Mouse (Mus musculus) lung, embryonic 15.5 days (tissue): ENCODE results near the gene Pias4. TPM values are rescaled to one million over a fixed set of nuclear protein-coding genes. Genes with fewer than 3 reads are reported as not detected.

Source experiments
- ATAC-seq: fragments of 200-750 bp; cut with Nextera tagmentation; 2 replicates; pipeline ENCODE4 v1.8.0; 2017; ENCODE audit warnings: moderate number of reproducible peaks, borderline replicate concordance; ENCODE audit not compliant: low FRiP score, low TSS enrichment; ENCODE audit errors: extremely low read depth
- H3K27ac ChIP-seq: fragments of 300-500 bp; sonication (generic); 2 replicates; pipeline ENCODE4 v1.5.1; 2015; ENCODE audit warnings: moderate library complexity, mild to moderate bottlenecking, inconsistent platforms
- H3K27me3 ChIP-seq: fragments of 300-500 bp; sonication (generic); 2 replicates; pipeline ENCODE4 v1.6.1; 2015; ENCODE audit warnings: inconsistent platforms
- H3K36me3 ChIP-seq: fragments of 300-500 bp; sonication (generic); 2 replicates; pipeline ENCODE4 v1.6.1; 2015; ENCODE audit warnings: inconsistent platforms
- H3K4me1 ChIP-seq: fragments of 300-500 bp; sonication (generic); 2 replicates; pipeline ENCODE4 v1.6.1; 2015; ENCODE audit warnings: inconsistent platforms
- H3K4me2 ChIP-seq: fragments of 300-500 bp; sonication (generic); 2 replicates; pipeline ENCODE4 v1.6.1; 2015; ENCODE audit warnings: inconsistent platforms, mild to moderate bottlenecking, moderate library complexity
- H3K4me3 ChIP-seq: fragments of 300-500 bp; sonication (generic); 2 replicates; pipeline ENCODE4 v1.5.1; 2015; ENCODE audit warnings: mild to moderate bottlenecking, inconsistent platforms
- H3K9ac ChIP-seq: fragments of 300-500 bp; sonication (generic); 2 replicates; pipeline ENCODE4 v1.6.1; 2015; ENCODE audit warnings: inconsistent platforms
- H3K9me3 ChIP-seq: fragments of 300-500 bp; sonication (generic); 2 replicates; pipeline ENCODE4 v1.6.1; 2016; ENCODE audit warnings: inconsistent platforms
- WGBS: fragments of 180-500 bp; shearing (Covaris S2); methylation state at CpG from one replicate; pipeline ENCODE4 v1.1.7; 2015; 5-methylcytosine and 5-hydroxymethylcytosine counted together
- polyA plus RNA-seq: library from polyadenylated mRNA; unstranded; fragments of >200 nt; fragmentation: Nextera tagmentation; extraction: Ambion mirVana; gene quantifications from 2 replicates; pipeline ENCODE4 v1.2.1, GENCODE M21; 2015

The Pias4 gene
- polyA plus RNA-seq, 1 experiment from 2014 or later, result 47.5 TPM

GRCm38 (mm10) chr10:81161602-81162317 lies 6.0 kb downstream of the Pias4 start:
- peaks cover 50% of the 10 kb centered on the region for H3K36me3 ChIP-seq
- no peaks in the 10 kb centered on the region for H3K9me3 ChIP-seq
- WGBS, result 83% methylated on average over 8 of the region's 8 CpGs
- no peak for ATAC-seq
- H3K4me1 ChIP-seq, result peaks cover 17% of the 10 kb centered on the region
- no peaks in the 10 kb centered on the region for H3K27me3 ChIP-seq
- H3K4me3 ChIP-seq, result no peak overlapping the region
- H3K4me2 ChIP-seq, result no peak overlapping the region
- no peak overlapping the region for H3K9ac ChIP-seq
- H3K27ac ChIP-seq, result no peak overlapping the region

- Histone ChIP-seq H3K27me3 (no peaks in the 10 kb centered on the region), H3K9ac (no peak overlapping the region), H3K27ac (no peak overlapping the region), H3K36me3 (peaks cover 73% of the 10 kb centered on the region), H3K9me3 (no peaks in the 10 kb centered on the region), H3K4me1 (no peaks in the 10 kb centered on the region), H3K4me2 (no peak overlapping the region), H3K4me3 (no peak overlapping the region)
- ATAC-seq, result no peak
- 80% methylated on average over 6 of the region's 6 CpGs for WGBS
These were observed 13.0 kb downstream of the Pias4 start for GRCm38 (mm10) chr10:81154736-81155135.

GRCm38 (mm10) chr10:81154313-81154712 lies 13.4 kb downstream of the Pias4 start:
- Histone ChIP-seq H3K4me3 (no peak overlapping the region), H3K36me3 (peaks cover 77% of the 10 kb centered on the region), H3K9me3 (no peaks in the 10 kb centered on the region), H3K4me1 (no peaks in the 10 kb centered on the region), H3K27me3 (no peaks in the 10 kb centered on the region), H3K27ac (no peak overlapping the region), H3K9ac (no peak overlapping the region), H3K4me2 (no peak overlapping the region)
- WGBS, result 85% methylated on average over 12 of the region's 12 CpGs
- no peak for ATAC-seq

GRCm38 (mm10) chr10:81152609-81153008 lies 15.1 kb downstream of the Pias4 start:
- WGBS, result 63% methylated on average over 12 of the region's 12 CpGs
- no peak for ATAC-seq
- Histone ChIP-seq H3K9ac (no peak overlapping the region), H3K4me3 (no peak overlapping the region), H3K4me1 (no peaks in the 10 kb centered on the region), H3K27me3 (no peaks in the 10 kb centered on the region), H3K27ac (no peak overlapping the region), H3K9me3 (no peaks in the 10 kb centered on the region), H3K4me2 (no peak overlapping the region), H3K36me3 (peaks cover 84% of the 10 kb centered on the region)

- Histone ChIP-seq H3K9ac (no peak overlapping the region), H3K9me3 (no peaks in the 10 kb centered on the region), H3K4me1 (no peaks in the 10 kb centered on the region), H3K27ac (no peak overlapping the region), H3K36me3 (peaks cover 84% of the 10 kb centered on the region), H3K27me3 (no peaks in the 10 kb centered on the region), H3K4me2 (no peak overlapping the region), H3K4me3 (no peak overlapping the region)
- WGBS, result 65% methylated on average over 6 of the region's 6 CpGs
- no peak for ATAC-seq
These were observed 16.5 kb downstream of the Pias4 start for GRCm38 (mm10) chr10:81151261-81151660.

- Histone ChIP-seq H3K4me3 (no peak overlapping the region), H3K4me1 (peaks cover 16% of the 10 kb centered on the region), H3K4me2 (no peak overlapping the region), H3K9ac (no peak overlapping the region), H3K27ac (no peak overlapping the region), H3K27me3 (no peaks in the 10 kb centered on the region), H3K36me3 (peaks cover 73% of the 10 kb centered on the region), H3K9me3 (no peaks in the 10 kb centered on the region)
- no peak for ATAC-seq
- 82% methylated on average over 4 of the region's 4 CpGs for WGBS
These were observed 21.4 kb downstream of the Pias4 start for GRCm38 (mm10) chr10:81146296-81146695.

- Histone ChIP-seq H3K27ac (no peak overlapping the region), H3K27me3 (no peaks in the 10 kb centered on the region), H3K4me3 (no peak overlapping the region), H3K4me2 (no peak overlapping the region), H3K36me3 (peaks cover 73% of the 10 kb centered on the region), H3K9ac (no peak overlapping the region), H3K4me1 (peaks cover 21% of the 10 kb centered on the region), H3K9me3 (no peaks in the 10 kb centered on the region)
- WGBS, result 71% methylated on average over 7 of the region's 7 CpGs
- no peak for ATAC-seq
These were observed 21.9 kb downstream of the Pias4 start for GRCm38 (mm10) chr10:81145778-81146177.

GRCm38 (mm10) chr10:81145307-81145706 lies 22.4 kb downstream of the Pias4 start:
- no peak overlapping the region for H3K4me3 ChIP-seq
- no peak overlapping the region for H3K27ac ChIP-seq
- ATAC-seq, result no peak
- H3K4me2 ChIP-seq, result no peak overlapping the region
- peaks cover 26% of the 10 kb centered on the region for H3K4me1 ChIP-seq
- no peaks in the 10 kb centered on the region for H3K9me3 ChIP-seq
- H3K27me3 ChIP-seq, result no peaks in the 10 kb centered on the region
- WGBS, result 94% methylated on average over 6 of the region's 6 CpGs
- peaks cover 70% of the 10 kb centered on the region for H3K36me3 ChIP-seq
- no peak overlapping the region for H3K9ac ChIP-seq

GRCm38 (mm10) chr10:81144667-81145066 lies 23.1 kb downstream of the Pias4 start:
- ATAC-seq, result no peak
- Histone ChIP-seq H3K4me3 (no peak overlapping the region), H3K27me3 (no peaks in the 10 kb centered on the region), H3K4me1 (peaks cover 32% of the 10 kb centered on the region), H3K9me3 (no peaks in the 10 kb centered on the region), H3K4me2 (no peak overlapping the region), H3K9ac (no peak overlapping the region), H3K27ac (no peak overlapping the region), H3K36me3 (peaks cover 64% of the 10 kb centered on the region)
- WGBS, result 84% methylated on average over 27 of the region's 27 CpGs

GRCm38 (mm10) chr10:81143845-81144437 lies 23.8 kb downstream of the Pias4 start:
- no peaks in the 10 kb centered on the region for H3K27me3 ChIP-seq
- WGBS, result 93% methylated on average over 52 of the region's 52 CpGs
- no peak overlapping the region for H3K27ac ChIP-seq
- H3K4me1 ChIP-seq, result peaks cover 40% of the 10 kb centered on the region
- H3K36me3 ChIP-seq, result peaks cover 57% of the 10 kb centered on the region
- no peak overlapping the region for H3K4me2 ChIP-seq
- no peak overlapping the region for H3K4me3 ChIP-seq
- H3K9me3 ChIP-seq, result no peaks in the 10 kb centered on the region
- H3K9ac ChIP-seq, result no peak overlapping the region
- ATAC-seq, result no peak

GRCm38 (mm10) chr10:81143157-81143633 lies 24.5 kb downstream of the Pias4 start:
- H3K4me2 ChIP-seq, result no peak overlapping the region
- no peak overlapping the region for H3K27ac ChIP-seq
- no peak overlapping the region for H3K9ac ChIP-seq
- ATAC-seq, result no peak
- peaks cover 47% of the 10 kb centered on the region for H3K4me1 ChIP-seq
- H3K27me3 ChIP-seq, result no peaks in the 10 kb centered on the region
- WGBS, result 95% methylated on average over 7 of the region's 7 CpGs
- no peak overlapping the region for H3K4me3 ChIP-seq
- H3K9me3 ChIP-seq, result no peaks in the 10 kb centered on the region
- peaks cover 50% of the 10 kb centered on the region for H3K36me3 ChIP-seq

GRCm38 (mm10) chr10:81142551-81142981 lies 25.2 kb downstream of the Pias4 start:
- no peak for ATAC-seq
- H3K4me2 ChIP-seq, result no peak overlapping the region
- H3K9ac ChIP-seq, result no peak overlapping the region
- H3K36me3 ChIP-seq, result peaks cover 43% of the 10 kb centered on the region
- H3K4me1 ChIP-seq, result peaks cover 47% of the 10 kb centered on the region
- H3K27me3 ChIP-seq, result no peaks in the 10 kb centered on the region
- 68% methylated on average over 5 of the region's 5 CpGs for WGBS
- H3K4me3 ChIP-seq, result no peak overlapping the region
- no peak overlapping the region for H3K27ac ChIP-seq
- H3K9me3 ChIP-seq, result no peaks in the 10 kb centered on the region
